Mouse (Mus musculus) kidney, adult 2 months (tissue): ENCODE data around the gene 4930430F08Rik.

Experiments used
- CTCF ChIP-seq: fragments of 200-500 bp; conservative IDR thresholded peaks from 2 replicates; pipeline ENCODE4 v1.5.1; 2011; ENCODE audit warnings: low read depth, mild to moderate bottlenecking, control low read depth, low read length, moderate library complexity, mixed read lengths; ENCODE audit not compliant: insufficient read depth, insufficient read length
- POLR2A ChIP-seq: fragments of 200-500 bp; IDR thresholded peaks from one replicate; pipeline ENCODE4 v1.6.1; 2011; ENCODE audit warnings: low read depth, low read length, control low read depth

GRCm38 (mm10) chr10:100622494-100622893, 32.3 kb upstream of the 4930430F08Rik start:
- TF ChIP-seq CTCF (no peak), POLR2A (no peak)
